Mouse (Mus musculus): ENCODE measurements at regions not wholly inside any gene's neighbourhood (a gene's known extent, or its start where the extent isn't known, plus 50 kb on each side); places are given as distances from the start of the nearest gene placed in this dataset.

GRCm38 (mm10) chr17:75917020-75917419 lies 365.3 kb upstream of the Fam98a start:
- TF ChIP-seq POLR2A (IDR thresholded peaks at IDR 0.05; ENCODE audit: borderline replicate concordance, control insufficient read depth, low read depth, low read length) (no peak), CTCF (IDR thresholded peaks at IDR 0.05; ENCODE audit: control insufficient read depth, insufficient read depth, low read length) (no peak)
- Histone ChIP-seq H3K4me3 (replicated peaks; ENCODE audit: control insufficient read depth, low read depth, low read length) (no peak overlapping the region), H3K4me1 (ENCODE audit: control insufficient read depth, insufficient read depth, low read length) (no peaks in the 10 kb centered on the region), H3K27ac (ENCODE audit: control insufficient read depth, insufficient read depth, low read depth, low read length, poor library complexity) (no peak overlapping the region)
- WGBS, result 70% methylated on average over 4 of the region's 4 CpGs

GRCm38 (mm10) chr17:75916590-75916989 lies 364.8 kb upstream of the Fam98a start:
- no peak for TF ChIP-seq CTCF (IDR thresholded peaks at IDR 0.05; ENCODE audit: control insufficient read depth, insufficient read depth, low read length)
- no peak for TF ChIP-seq POLR2A (IDR thresholded peaks at IDR 0.05; ENCODE audit: borderline replicate concordance, control insufficient read depth, low read depth, low read length)
- no peak overlapping the region for H3K4me3 ChIP-seq (replicated peaks; ENCODE audit: control insufficient read depth, low read depth, low read length)
- H3K27ac ChIP-seq (ENCODE audit: control insufficient read depth, insufficient read depth, low read depth, low read length, poor library complexity), result no peak overlapping the region
- WGBS, result 65% methylated on average over 2 of the region's 2 CpGs
- no peaks in the 10 kb centered on the region for H3K4me1 ChIP-seq (ENCODE audit: control insufficient read depth, insufficient read depth, low read length)

GRCm38 (mm10) chr17:75915256-75915655 lies 363.5 kb upstream of the Fam98a start:
- Histone ChIP-seq H3K27ac (ENCODE audit: control insufficient read depth, insufficient read depth, low read depth, low read length, poor library complexity) (no peak overlapping the region), H3K4me3 (replicated peaks; ENCODE audit: control insufficient read depth, low read depth, low read length) (no peak overlapping the region), H3K4me1 (ENCODE audit: control insufficient read depth, insufficient read depth, low read length) (no peaks in the 10 kb centered on the region)
- 70% methylated on average over 1 of the region's 1 CpGs for WGBS
- TF ChIP-seq CTCF (IDR thresholded peaks at IDR 0.05; ENCODE audit: control insufficient read depth, insufficient read depth, low read length) (no peak), POLR2A (IDR thresholded peaks at IDR 0.05; ENCODE audit: borderline replicate concordance, control insufficient read depth, low read depth, low read length) (no peak)

GRCm38 (mm10) chr17:75907085-75907484 lies 355.3 kb upstream of the Fam98a start:
- WGBS, result 64% methylated on average over 3 of the region's 3 CpGs
- no peaks in the 10 kb centered on the region for H3K4me1 ChIP-seq (ENCODE audit: control insufficient read depth, insufficient read depth, low read length)
- TF ChIP-seq CTCF (IDR thresholded peaks at IDR 0.05; ENCODE audit: control insufficient read depth, insufficient read depth, low read length) (no peak), POLR2A (IDR thresholded peaks at IDR 0.05; ENCODE audit: borderline replicate concordance, control insufficient read depth, low read depth, low read length) (no peak)
- no peak overlapping the region for H3K4me3 ChIP-seq (replicated peaks; ENCODE audit: control insufficient read depth, low read depth, low read length)
- no peak overlapping the region for H3K27ac ChIP-seq (ENCODE audit: control insufficient read depth, insufficient read depth, low read depth, low read length, poor library complexity)

- Histone ChIP-seq H3K4me3 (replicated peaks; ENCODE audit: control insufficient read depth, low read depth, low read length) (no peak overlapping the region), H3K4me1 (ENCODE audit: control insufficient read depth, insufficient read depth, low read length) (no peaks in the 10 kb centered on the region), H3K27ac (ENCODE audit: control insufficient read depth, insufficient read depth, low read depth, low read length, poor library complexity) (no peak overlapping the region)
- no peak for TF ChIP-seq POLR2A (IDR thresholded peaks at IDR 0.05; ENCODE audit: borderline replicate concordance, control insufficient read depth, low read depth, low read length)
- TF ChIP-seq CTCF (IDR thresholded peaks at IDR 0.05; ENCODE audit: control insufficient read depth, insufficient read depth, low read length), result no peak
- 68% methylated on average over 3 of the region's 3 CpGs for WGBS
Observed at GRCm38 (mm10) chr17:75906643-75907042, 354.9 kb upstream of the Fam98a start.

GRCm38 (mm10) chr17:75895436-75895835 lies 343.7 kb upstream of the Fam98a start:
- Histone ChIP-seq H3K4me1 (ENCODE audit: control insufficient read depth, insufficient read depth, low read length) (no peaks in the 10 kb centered on the region), H3K27ac (ENCODE audit: control insufficient read depth, insufficient read depth, low read depth, low read length, poor library complexity) (no peak overlapping the region), H3K4me3 (replicated peaks; ENCODE audit: control insufficient read depth, low read depth, low read length) (no peak overlapping the region)
- no peak for TF ChIP-seq CTCF (IDR thresholded peaks at IDR 0.05; ENCODE audit: control insufficient read depth, insufficient read depth, low read length)
- WGBS, result 74% methylated on average over 6 of the region's 6 CpGs

GRCm38 (mm10) chr17:75894934-75895333 lies 343.2 kb upstream of the Fam98a start:
- TF ChIP-seq POLR2A (IDR thresholded peaks at IDR 0.05; ENCODE audit: borderline replicate concordance, control insufficient read depth, low read depth, low read length) (no peak), CTCF (IDR thresholded peaks at IDR 0.05; ENCODE audit: control insufficient read depth, insufficient read depth, low read length) (no peak)
- H3K4me1 ChIP-seq (ENCODE audit: control insufficient read depth, insufficient read depth, low read length), result no peaks in the 10 kb centered on the region
- H3K4me3 ChIP-seq (replicated peaks; ENCODE audit: control insufficient read depth, low read depth, low read length), result no peak overlapping the region
- no peak overlapping the region for H3K27ac ChIP-seq (ENCODE audit: control insufficient read depth, insufficient read depth, low read depth, low read length, poor library complexity)
- 73% methylated on average over 4 of the region's 4 CpGs for WGBS

- WGBS, result 41% methylated on average over 1 of the region's 1 CpGs
- H3K4me1 ChIP-seq (ENCODE audit: control insufficient read depth, insufficient read depth, low read length), result no peaks in the 10 kb centered on the region
- no peak overlapping the region for H3K27ac ChIP-seq (ENCODE audit: control insufficient read depth, insufficient read depth, low read depth, low read length, poor library complexity)
- no peak overlapping the region for H3K4me3 ChIP-seq (replicated peaks; ENCODE audit: control insufficient read depth, low read depth, low read length)
- TF ChIP-seq POLR2A (IDR thresholded peaks at IDR 0.05; ENCODE audit: borderline replicate concordance, control insufficient read depth, low read depth, low read length) (no peak), CTCF (IDR thresholded peaks at IDR 0.05; ENCODE audit: control insufficient read depth, insufficient read depth, low read length) (no peak)
Observed at GRCm38 (mm10) chr17:75893559-75893958, 341.8 kb upstream of the Fam98a start.

GRCm38 (mm10) chr17:75892156-75892555 lies 340.4 kb upstream of the Fam98a start:
- H3K4me1 ChIP-seq (ENCODE audit: control insufficient read depth, insufficient read depth, low read length), result no peaks in the 10 kb centered on the region
- H3K27ac ChIP-seq (ENCODE audit: control insufficient read depth, insufficient read depth, low read depth, low read length, poor library complexity), result no peak overlapping the region
- WGBS, result 77% methylated on average over 4 of the region's 4 CpGs
- H3K4me3 ChIP-seq (replicated peaks; ENCODE audit: control insufficient read depth, low read depth, low read length), result no peak overlapping the region
- TF ChIP-seq CTCF (IDR thresholded peaks at IDR 0.05; ENCODE audit: control insufficient read depth, insufficient read depth, low read length) (no peak), POLR2A (IDR thresholded peaks at IDR 0.05; ENCODE audit: borderline replicate concordance, control insufficient read depth, low read depth, low read length) (no peak)

All from bone marrow, adult 2 months (tissue).